Comparison of ENCODE assay signal across 19 mouse cellular contexts in genomic region chr11:90824761-90825160, GRCm38 (mm10).
DNase-seq lines count a peak whose midpoint lies in the region; ATAC-seq lines count a peak whose summit lies in the region.
"Had no signal": no experiment of that assay in that cellular context is flagged by ENCODE, and none has a peak within 500 bp of the region (broad histone marks: within the 10 kb centered on the region; RNA-seq: fewer than 3 reads in every experiment).

No protein-coding gene starts in this region.

- no peaks in the 10 kb centered on the region for H3K27me3 ChIP-seq in kidney, embryonic 16.5 days (ENCODE audit: insufficient read depth, low read length)
- H3K27me3 ChIP-seq in midbrain, embryonic 14.5 days (ENCODE audit: control insufficient read depth, insufficient read depth, low read length): no peaks in the 10 kb centered on the region
- H3K27me3 ChIP-seq in midbrain, embryonic 15.5 days (replicated peaks): no peaks in the 10 kb centered on the region
- no peaks in the 10 kb centered on the region for H3K27me3 ChIP-seq in limb, embryonic 13.5 days
- H3K27me3 ChIP-seq: embryonic facial prominence, embryonic 13.5 days; heart, embryonic 13.5 days; hindbrain, embryonic 15.5 days had no signal

- H3K4me2 ChIP-seq in kidney, embryonic 16.5 days (replicated peaks; ENCODE audit: low read depth, low read length): no peak overlapping the region
- no peak overlapping the region for H3K4me2 ChIP-seq in midbrain, embryonic 14.5 days (ENCODE audit: low read length)
- no peak overlapping the region for H3K4me2 ChIP-seq in midbrain, embryonic 15.5 days
- no peak overlapping the region for H3K4me2 ChIP-seq in limb, embryonic 13.5 days (replicated peaks)
- H3K4me2 ChIP-seq: embryonic facial prominence, embryonic 13.5 days; heart, embryonic 13.5 days; hindbrain, embryonic 15.5 days had no signal

- peak overlapping the region; percentile 35; the same call in 1 of the 2 replicates for H3K27ac ChIP-seq in kidney, embryonic 16.5 days (ENCODE audit: low read length)
- no peak overlapping the region for H3K27ac ChIP-seq in midbrain, embryonic 14.5 days (replicated peaks; ENCODE audit: low read depth, low read length)
- no peak overlapping the region for H3K27ac ChIP-seq in midbrain, embryonic 15.5 days
- 0 out of 2 replicates have a peak overlapping the region, but pooled peaks have one; percentile 22 for H3K27ac ChIP-seq in limb, embryonic 13.5 days
- H3K27ac ChIP-seq: embryonic facial prominence, embryonic 13.5 days; forebrain, embryonic 10.5 days; gastrocnemius, adult 2 months; heart, embryonic 13.5 days; hindbrain, embryonic 15.5 days had no signal

- no peak for ATAC-seq in kidney, embryonic 16.5 days (ENCODE audit: low FRiP score, low TSS enrichment)
- ATAC-seq in midbrain, embryonic 14.5 days (ENCODE audit: low FRiP score, low TSS enrichment): no peak
- ATAC-seq in midbrain, embryonic 15.5 days (replicated peaks): no peak
- peak; percentile 66; the same call in 1 of the 2 replicates for ATAC-seq in limb, embryonic 13.5 days (ENCODE audit: low FRiP score, low read depth)
- ATAC-seq: forebrain, embryonic 14.5 days had no signal

- no peak overlapping the region for H3K9ac ChIP-seq in kidney, embryonic 16.5 days (replicated peaks; ENCODE audit: low read length)
- no peak overlapping the region for H3K9ac ChIP-seq in midbrain, embryonic 14.5 days (replicated peaks; ENCODE audit: low read length)
- no peak overlapping the region for H3K9ac ChIP-seq in midbrain, embryonic 15.5 days
- no peak overlapping the region for H3K9ac ChIP-seq in limb, embryonic 13.5 days
- H3K9ac ChIP-seq: embryonic facial prominence, embryonic 13.5 days; heart, embryonic 13.5 days; hindbrain, embryonic 15.5 days had no signal

- 0 out of 2 replicates have a peak, but pooled peaks cover 4% of the 10 kb centered on the region for H3K4me1 ChIP-seq in kidney, embryonic 16.5 days (ENCODE audit: insufficient read depth, low read length)
- H3K4me1 ChIP-seq in midbrain, embryonic 14.5 days (ENCODE audit: control insufficient read depth, insufficient read depth, low read length): no peaks in the 10 kb centered on the region
- no peaks in the 10 kb centered on the region for H3K4me1 ChIP-seq in midbrain, embryonic 15.5 days
- peaks cover 7% of the 10 kb centered on the region; the same call in 1 of the 2 replicates for H3K4me1 ChIP-seq in limb, embryonic 13.5 days
- H3K4me1 ChIP-seq: embryonic facial prominence, embryonic 13.5 days; forebrain, embryonic 10.5 days; heart, embryonic 13.5 days; hindbrain, embryonic 15.5 days had no signal

- H3K36me3 ChIP-seq in kidney, embryonic 16.5 days (ENCODE audit: insufficient read depth, low read length): no peaks in the 10 kb centered on the region
- H3K36me3 ChIP-seq in midbrain, embryonic 14.5 days (ENCODE audit: control insufficient read depth, insufficient read depth, low read length): no peaks in the 10 kb centered on the region
- H3K36me3 ChIP-seq in midbrain, embryonic 15.5 days (replicated peaks): no peaks in the 10 kb centered on the region
- no peaks in the 10 kb centered on the region for H3K36me3 ChIP-seq in limb, embryonic 13.5 days
- H3K36me3 ChIP-seq: embryonic facial prominence, embryonic 13.5 days; forebrain, embryonic 10.5 days; heart, embryonic 13.5 days; hindbrain, embryonic 15.5 days had no signal

- H3K4me3 ChIP-seq in kidney, embryonic 16.5 days (ENCODE audit: low read length): no peak overlapping the region
- no peak overlapping the region for H3K4me3 ChIP-seq in midbrain, embryonic 14.5 days (replicated peaks; ENCODE audit: low read depth, low read length)
- no peak overlapping the region for H3K4me3 ChIP-seq in midbrain, embryonic 15.5 days
- no peak overlapping the region for H3K4me3 ChIP-seq in limb, embryonic 13.5 days
- H3K4me3 ChIP-seq: embryonic facial prominence, embryonic 13.5 days; forebrain, embryonic 10.5 days; gastrocnemius, adult 2 months; heart, embryonic 13.5 days; hindbrain, embryonic 15.5 days had no signal

- no peak for DNase-seq in kidney, adult 8-10 months
- DNase-seq in midbrain, embryonic 14.5 days: peak; percentile 3
- no peak for DNase-seq in spleen, postnatal 10 days (ENCODE audit: low spot score in 2 of 2)
- DNase-seq: adrenal gland, postnatal 10 days; cerebellum, adult 11-12 months; cerebellum, adult 9-10 months; cerebellum, postnatal 25 days; gastrocnemius, adult 2 months; gastrocnemius, postnatal 25 days; heart, adult 11 months; heart, postnatal 36 days had no signal

- H3K9me3 ChIP-seq in kidney, embryonic 16.5 days (ENCODE audit: low read length): no peaks in the 10 kb centered on the region
- no peaks in the 10 kb centered on the region for H3K9me3 ChIP-seq in midbrain, embryonic 14.5 days (ENCODE audit: control insufficient read depth, low read length)
- no peaks in the 10 kb centered on the region for H3K9me3 ChIP-seq in midbrain, embryonic 15.5 days
- no peaks in the 10 kb centered on the region for H3K9me3 ChIP-seq in limb, embryonic 13.5 days
- H3K9me3 ChIP-seq: embryonic facial prominence, embryonic 13.5 days; forebrain, embryonic 10.5 days; heart, embryonic 13.5 days; hindbrain, embryonic 15.5 days had no signal

- WGBS in kidney, embryonic 16.5 days: 46% methylated on average over 5 of the region's 5 CpGs
- 76% methylated on average over 5 of the region's 5 CpGs for WGBS in midbrain, embryonic 14.5 days
- 70% methylated on average over 5 of the region's 5 CpGs for WGBS in midbrain, embryonic 15.5 days
- WGBS in limb, embryonic 13.5 days: 39% methylated on average over 5 of the region's 5 CpGs

Comparison
In these comparisons a context has a peak if more than half of its experiments do, and no peak if none do; other contexts are left out.
1. H3K27ac ChIP-seq: peak in kidney, embryonic 16.5 days (single experiment) and limb, embryonic 13.5 days (single experiment); none in midbrain, embryonic 14.5 days (single experiment) and midbrain, embryonic 15.5 days (single experiment).